Mouse (Mus musculus): Measurements from ENCODE around the gene Zfp324. TPM values are rescaled to one million over a fixed set of nuclear protein-coding genes. Genes with fewer than 3 reads are reported as not detected.

Gene Zfp324
- total and polyA plus RNA-seq, 3 experiments: 9.4 to 11.1 (median 10.0) TPM

GRCm38 (mm10) chr7:12966104-12966845 is 637 bp downstream of the Zfp324 start:
- DNase-seq: peak; percentile 83

DNA sequence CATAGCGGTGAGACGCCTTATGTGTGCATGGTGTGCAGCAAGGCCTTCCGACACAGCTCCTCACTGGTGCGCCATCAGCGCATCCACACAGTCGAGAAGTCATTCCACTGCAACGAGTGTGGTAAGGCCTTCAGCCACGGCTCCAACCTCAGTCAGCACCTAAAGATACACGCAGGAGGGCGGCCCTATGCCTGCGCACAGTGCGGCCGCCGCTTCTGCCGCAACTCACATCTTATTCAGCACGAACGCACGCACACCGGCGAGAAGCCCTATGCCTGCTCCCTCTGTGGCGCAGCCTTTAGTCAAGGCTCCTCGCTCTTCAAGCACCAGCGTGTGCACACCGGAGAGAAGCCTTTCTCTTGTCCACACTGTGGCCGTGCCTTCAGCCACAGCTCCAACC is 5.3 kb downstream of the Zfp324 start:
- DNase-seq: no peak

- DNase-seq: peak; percentile 99
These were observed 12.2 kb downstream of the Zfp324 start, which contains the start of gene Zfp446 for GRCm38 (mm10) chr7:12977682-12978389. Gene Zfp446 (plus strand): TSS chr7:12977848.

GRCm38 (mm10) chr7:12978931-12979722 is 13.5 kb downstream of the Zfp324 start:
- DNase-seq: peak; percentile 39

- no peak for DNase-seq
These were observed 14.1 kb downstream of the Zfp324 start for GRCm38 (mm10) chr7:12979776-12980175.

DNA sequence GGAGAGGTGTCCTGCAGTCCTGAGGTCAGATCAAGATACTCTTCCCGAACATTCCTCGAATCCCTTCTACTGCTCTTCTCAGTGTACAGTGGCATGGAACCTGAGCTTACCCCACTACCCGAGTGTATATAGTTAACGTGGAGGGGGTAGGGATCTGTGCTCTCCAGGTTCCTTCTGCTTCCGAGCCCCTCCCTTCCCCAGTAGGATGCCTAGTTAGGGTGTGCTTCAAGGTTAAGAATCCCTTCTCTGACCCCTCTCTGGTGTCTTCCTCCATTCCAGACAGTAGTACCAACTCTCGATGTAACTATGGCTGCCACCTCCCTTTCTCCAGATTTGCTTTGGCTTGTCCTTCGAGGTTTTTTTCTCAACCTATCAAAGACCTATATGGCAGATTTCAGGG is 14.7 kb downstream of the Zfp324 start:
- DNase-seq: no peak

GRCm38 (mm10) chr7:12985724-12986123 is 20.1 kb downstream of the Zfp324 start:
- DNase-seq: no peak

- no peak for DNase-seq
These were observed 21.3 kb downstream of the Zfp324 start for GRCm38 (mm10) chr7:12986906-12987305.

GRCm38 (mm10) chr7:12987409-12988189 is 22.0 kb downstream of the Zfp324 start:
- no peak for DNase-seq

DNA sequence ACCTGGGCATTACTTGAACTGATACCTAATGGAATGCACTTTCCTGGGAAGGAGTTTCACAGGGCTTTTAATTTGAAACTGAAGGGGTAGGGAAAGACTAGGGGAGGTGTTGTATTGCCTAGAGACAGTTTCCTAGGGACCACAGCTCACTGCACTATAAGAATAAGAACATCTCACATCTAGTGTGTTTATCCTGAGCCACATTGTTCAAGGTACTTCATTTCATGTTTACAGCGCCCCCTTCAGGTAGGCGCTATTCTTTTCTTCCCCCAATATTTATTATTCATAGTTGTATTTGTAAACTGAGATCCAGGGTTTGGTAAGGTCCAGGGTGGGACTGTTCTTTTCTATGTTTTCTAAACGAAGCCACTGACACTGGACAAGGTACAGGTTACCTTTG is 26.6 kb downstream of the Zfp324 start:
- no peak for DNase-seq

DNA sequence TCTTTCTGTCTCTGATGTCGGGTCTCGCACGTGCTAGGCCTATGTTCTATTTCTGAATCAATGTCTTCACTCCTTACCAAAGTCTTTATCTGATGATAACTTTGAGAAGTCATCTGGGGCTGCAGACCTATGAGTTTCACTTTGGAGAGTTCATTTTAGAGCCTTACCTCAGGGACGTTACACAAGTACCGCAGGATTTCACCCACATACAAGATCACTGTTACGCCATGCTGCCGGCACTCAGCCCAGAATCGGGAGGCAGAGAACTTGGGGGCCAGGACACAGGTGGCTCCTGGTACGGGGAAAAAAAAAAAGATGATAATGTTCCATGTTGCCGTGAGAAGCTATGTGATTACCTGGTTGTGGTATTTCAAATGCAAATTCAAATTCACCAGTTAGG is 27.5 kb downstream of the Zfp324 start:
- no peak for DNase-seq

GRCm38 (mm10) chr7:12995862-12996261 is 30.2 kb downstream of the Zfp324 start:
- DNase-seq: no peak

- DNase-seq: no peak
These were observed 31.6 kb downstream of the Zfp324 start for GRCm38 (mm10) chr7:12997230-12997629.

- no peak for DNase-seq
These were observed 32.4 kb downstream of the Zfp324 start, which contains the start of gene Slc27a5 for GRCm38 (mm10) chr7:12998053-12998452. Gene Slc27a5 (minus strand): TSS chr7:12998192.

DNA sequence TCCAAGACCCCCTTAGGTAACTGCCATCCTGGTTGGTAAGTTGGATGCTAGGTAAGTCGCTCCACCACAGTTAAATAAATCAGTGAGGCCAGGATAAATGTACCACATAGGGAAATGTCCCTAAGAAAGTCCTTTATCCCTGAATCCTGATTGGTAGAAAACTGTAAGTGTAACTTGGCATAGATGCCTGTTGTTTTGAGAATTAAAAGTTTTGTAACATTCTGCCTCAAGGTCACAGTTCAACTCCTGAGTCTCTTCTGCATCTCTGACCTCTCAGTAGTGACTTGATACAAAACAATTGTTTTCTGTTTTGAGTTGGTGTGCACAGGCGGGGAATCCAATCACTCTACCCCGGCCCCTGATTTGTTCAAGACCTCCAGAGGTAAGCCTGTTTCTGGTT is 33.2 kb downstream of the Zfp324 start, which contains the start of gene Trim28:
Gene Trim28, plus strand, starts transcription at position 264 of the 400 bp plus-strand sequence.
- DNase-seq: no peak

DNA sequence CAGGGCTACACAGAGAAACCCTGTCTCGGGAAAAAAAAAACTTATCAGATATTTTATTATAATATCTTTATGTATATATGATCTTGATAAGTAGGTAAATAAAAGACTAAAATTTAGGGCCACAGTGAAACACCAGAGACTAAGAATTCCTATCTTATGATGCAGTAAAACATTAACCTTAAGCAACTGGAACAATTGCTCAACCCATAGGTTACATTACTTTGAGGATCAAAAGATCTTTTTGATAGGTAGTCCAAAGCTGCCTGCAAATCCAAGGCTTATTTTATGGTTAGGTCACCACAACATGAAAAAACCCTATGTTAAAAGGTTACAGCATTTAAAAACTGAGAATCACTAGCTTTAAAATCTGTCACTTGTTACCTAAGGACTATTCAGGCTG is 35.9 kb downstream of the Zfp324 start:
- DNase-seq: no peak

GRCm38 (mm10) chr7:13003380-13003779 is 37.7 kb downstream of the Zfp324 start:
- no peak for DNase-seq

- DNase-seq: no peak
These were observed 40.4 kb downstream of the Zfp324 start for GRCm38 (mm10) chr7:13006011-13006410.

GRCm38 (mm10) chr7:13006531-13006930 is 40.9 kb downstream of the Zfp324 start:
- no peak for DNase-seq

GRCm38 (mm10) chr7:13007341-13008092 is 41.9 kb downstream of the Zfp324 start:
- DNase-seq: no peak
